Comparison of ENCODE assay signal across 26 mouse cellular contexts in the genomic region with DNA sequence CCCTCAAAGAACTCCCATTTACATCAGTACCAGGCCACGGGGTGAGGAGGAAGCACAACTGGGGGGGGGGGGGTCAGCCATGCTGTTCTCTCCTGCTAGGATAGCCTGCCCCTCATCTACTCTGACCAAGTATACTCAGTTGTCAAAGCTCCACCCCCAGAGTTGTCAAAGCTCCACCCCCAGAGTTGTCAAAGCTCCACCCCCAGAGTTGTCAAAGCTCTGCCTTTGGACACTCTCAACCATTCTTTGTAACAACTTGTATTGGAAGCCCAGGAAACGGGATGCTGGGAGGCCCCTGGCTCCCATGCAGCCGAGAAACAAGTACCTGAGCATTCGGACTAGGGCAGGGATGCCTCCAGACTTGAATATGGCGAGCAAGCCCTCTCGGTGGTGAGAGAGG. TPM values are rescaled to one million over a fixed set of nuclear protein-coding genes. Genes with fewer than 3 reads are reported as not detected.
"Had no signal": no experiment of that assay in that cellular context is flagged by ENCODE, and none has a peak within 500 bp of the region (broad histone marks: within the 10 kb centered on the region; RNA-seq: fewer than 3 reads in every experiment).

No protein-coding gene starts in this region.

- DNase-seq: gastrocnemius, postnatal 14 days; gastrocnemius, postnatal 36 days; heart, adult 11 months; heart, postnatal 10 days; kidney, adult 11 months; kidney, adult 2 months; kidney, adult 9 months; kidney, postnatal 14 days; kidney, postnatal 36 days; layer of hippocampus, adult 9-11 months; layer of hippocampus, postnatal 36 days; left cerebral cortex, postnatal 4 days had no signal

RNA-seq across cellular contexts. Expression of a gene that starts 26.8 kb away (rescaled TPM):
- total RNA-seq: hematopoietic stem cell, adult 5-6 weeks had no signal

RNA-seq across cellular contexts. Expression of a gene that starts 48.5 kb away (rescaled TPM):
- total RNA-seq: gastrocnemius, adult 18-20 months; gastrocnemius, adult 8-10 months; gastrocnemius, postnatal 14 days; gastrocnemius, postnatal 36 days; heart, adult 8-10 months; heart, postnatal 10 days; heart, postnatal 25 days; hematopoietic stem cell, adult 5-6 weeks; hindbrain, postnatal 0 days; layer of hippocampus, adult 18-20 months; layer of hippocampus, adult 8-10 months; layer of hippocampus, postnatal 14 days; layer of hippocampus, postnatal 36 days; left cerebral cortex, adult 18-20 months; left cerebral cortex, adult 8-10 months; left cerebral cortex, postnatal 10 days; left cerebral cortex, postnatal 25 days; left cerebral cortex, postnatal 4 days; liver, adult 2 months had no signal
